Mouse (Mus musculus) testis, adult 2 months (tissue): Measurements from ENCODE around the gene Rasa2. TPM values are rescaled to one million over a fixed set of nuclear protein-coding genes. Genes with fewer than 3 reads are reported as not detected.
"Not testable (repeated sequence)": the region's sequence is repeated elsewhere in the genome, so short reads cannot be mapped to it uniquely, and the experiment has no call there.

ENCODE experiments used
- H3K27ac ChIP-seq: fragments of 200-500 bp; 2 replicates; pipeline ENCODE4 v1.5.1; 2012; ENCODE audit warnings: low read depth, low read length; ENCODE audit not compliant: control insufficient read depth, insufficient read depth
- H3K27me3 ChIP-seq: fragments of 200-500 bp; 2 replicates; pipeline ENCODE4 v1.6.1; 2012; ENCODE audit warnings: mild to moderate bottlenecking, low read length, moderate library complexity; ENCODE audit not compliant: control insufficient read depth, insufficient read depth
- H3K36me3 ChIP-seq: fragments of 200-500 bp; 2 replicates; pipeline ENCODE4 v1.6.1; 2012; ENCODE audit warnings: mild to moderate bottlenecking, low read length; ENCODE audit not compliant: control insufficient read depth, insufficient read depth
- H3K4me1 ChIP-seq: fragments of 200-500 bp; 2 replicates; pipeline ENCODE4 v1.6.1; 2012; ENCODE audit warnings: low read length; ENCODE audit not compliant: control insufficient read depth, insufficient read depth
- H3K4me3 ChIP-seq: fragments of 200-500 bp; 2 replicates; pipeline ENCODE4 v1.5.1; 2012; ENCODE audit warnings: low read depth, mild to moderate bottlenecking, low read length, moderate library complexity, mixed read lengths; ENCODE audit not compliant: control insufficient read depth
- CTCF ChIP-seq: fragments of 200-500 bp; IDR thresholded peaks from 2 replicates; pipeline ENCODE4 v1.5.1; 2012; ENCODE audit warnings: low read depth, mild to moderate bottlenecking, inconsistent platforms, low read length, moderate library complexity; ENCODE audit not compliant: control insufficient read depth, insufficient read depth, insufficient replicate concordance
- POLR2A ChIP-seq: fragments of 200-500 bp; IDR thresholded peaks from 2 replicates; pipeline ENCODE4 v1.6.1; 2012; ENCODE audit warnings: low read depth, mild to moderate bottlenecking, inconsistent platforms, low read length, moderate library complexity; ENCODE audit not compliant: control insufficient read depth
- polyA plus RNA-seq: library from polyadenylated mRNA; depleted of rRNA; stranded (reverse); fragments of >200 nt; gene quantifications from 2 replicates; pipeline ENCODE4 v1.2.3, GENCODE M21; 2012

The Rasa2 gene
- polyA plus RNA-seq, 1 experiment, result 1.8 TPM

DNA sequence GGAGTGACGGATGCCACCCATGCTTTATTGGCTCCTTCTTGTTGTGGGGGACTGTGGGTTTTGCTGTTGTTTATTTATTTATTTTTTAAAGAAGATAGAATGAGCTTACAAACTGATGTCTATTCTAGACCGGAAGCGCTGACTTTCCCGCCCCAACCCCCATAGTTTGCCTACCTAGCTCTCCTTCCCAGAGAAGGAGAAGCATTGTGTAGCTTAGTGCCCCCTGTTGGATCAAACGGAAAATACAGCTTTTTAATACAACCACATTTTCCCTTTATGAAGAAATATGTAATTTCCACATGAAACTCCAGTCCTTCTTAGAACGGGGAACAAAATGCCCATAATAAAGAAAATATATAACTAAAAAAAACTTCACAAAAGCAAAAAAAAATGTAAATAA, 21.3 kb upstream of the Rasa2 start:
- no peaks in the 10 kb centered on the region for H3K4me1 ChIP-seq
- TF ChIP-seq POLR2A, result no peak
- TF ChIP-seq CTCF, result no peak
- H3K4me3 ChIP-seq, result no peak overlapping the region

DNA sequence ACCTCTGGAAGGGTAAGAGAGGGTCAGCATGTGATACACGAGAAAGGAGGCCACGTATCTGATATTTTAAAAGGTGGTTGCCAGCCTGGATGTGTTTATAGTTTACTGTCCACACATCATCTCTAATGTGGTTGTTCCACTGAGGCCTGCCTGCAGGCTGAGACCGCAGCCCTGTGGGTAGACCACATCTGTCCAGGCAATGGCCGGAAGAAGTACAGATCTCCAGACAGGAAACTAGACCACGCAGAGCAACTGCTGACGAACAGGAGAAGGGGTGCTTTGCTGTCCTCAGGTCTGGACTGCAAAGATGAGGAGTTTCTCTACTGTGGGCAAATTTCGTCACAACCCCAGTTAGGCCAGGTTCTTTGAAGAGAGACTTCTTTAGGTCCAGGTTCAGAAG, 19.4 kb upstream of the Rasa2 start:
- TF ChIP-seq POLR2A, result no peak
- TF ChIP-seq CTCF, result no peak
- no peaks in the 10 kb centered on the region for H3K36me3 ChIP-seq
- H3K4me3 ChIP-seq, result no peak overlapping the region
- H3K27ac ChIP-seq, result no peak overlapping the region
- H3K4me1 ChIP-seq, result no peaks in the 10 kb centered on the region
- no peaks in the 10 kb centered on the region for H3K27me3 ChIP-seq

More for the DNA sequence above, 21.3 kb upstream of the Rasa2 start:
- Histone ChIP-seq H3K27me3 (no peaks in the 10 kb centered on the region), H3K36me3 (no peaks in the 10 kb centered on the region), H3K27ac (no peak overlapping the region)

DNA sequence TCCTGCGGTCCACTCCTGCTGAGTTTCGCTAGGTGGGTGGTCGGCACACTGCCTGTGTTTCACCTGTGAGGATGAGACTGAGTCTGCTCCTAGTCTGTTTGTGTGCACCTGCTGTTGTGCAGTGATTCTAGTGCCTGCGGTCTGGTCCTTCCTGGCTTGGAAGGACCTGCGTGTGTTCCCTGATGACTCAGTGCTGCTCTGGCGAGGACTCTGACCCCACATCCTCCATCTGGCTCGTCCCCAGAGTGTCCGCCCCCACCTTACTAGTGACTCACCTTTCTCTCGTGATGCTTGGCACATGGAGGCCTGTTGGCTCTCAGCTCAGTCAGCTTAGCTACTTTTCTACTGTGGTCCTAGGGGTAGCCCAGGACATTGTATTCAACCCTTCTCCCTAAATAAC, 18.5 kb upstream of the Rasa2 start:
- TF ChIP-seq POLR2A (no peak), CTCF (no peak)
- Histone ChIP-seq H3K4me1 (no peaks in the 10 kb centered on the region), H3K27me3 (no peaks in the 10 kb centered on the region), H3K27ac (no peak overlapping the region), H3K36me3 (no peaks in the 10 kb centered on the region), H3K4me3 (no peak overlapping the region)

- TF ChIP-seq CTCF (no peak), POLR2A (no peak)
- Histone ChIP-seq H3K27me3 (no peaks in the 10 kb centered on the region), H3K4me3 (no peak overlapping the region), H3K4me1 (no peaks in the 10 kb centered on the region), H3K27ac (no peak overlapping the region), H3K36me3 (no peaks in the 10 kb centered on the region)
Observed at GRCm38 (mm10) chr9:96649362-96649761, 17.9 kb upstream of the Rasa2 start.

DNA sequence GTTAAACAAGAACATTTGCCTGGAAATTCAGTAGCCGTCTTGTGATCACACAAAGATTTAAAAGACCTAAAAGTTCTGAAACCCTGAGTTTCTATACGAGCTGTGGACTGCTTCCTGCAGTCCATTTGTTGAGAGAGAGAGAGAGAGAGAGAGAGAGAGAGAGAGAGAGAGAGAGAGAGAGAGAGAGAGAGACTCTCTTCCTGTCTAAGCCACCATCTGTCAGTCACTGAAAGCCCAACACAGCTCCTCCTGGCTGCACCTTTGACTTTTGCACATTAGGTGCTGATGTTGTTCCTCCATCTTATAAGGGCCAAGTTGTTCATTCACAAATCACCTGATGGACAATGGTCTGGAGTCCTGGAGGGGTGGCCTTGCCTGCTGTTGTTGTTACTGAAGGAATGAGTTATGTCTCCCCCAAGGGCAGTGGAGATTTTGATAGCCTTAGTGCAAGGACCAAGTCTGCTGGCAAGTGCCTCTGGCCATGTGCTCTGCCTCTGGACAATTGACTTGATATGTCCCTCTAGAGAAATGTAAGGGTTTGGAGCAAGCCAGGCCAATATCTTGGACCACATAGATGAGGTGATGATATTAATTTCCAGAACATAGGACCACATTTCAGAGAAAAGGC, 15.4 kb upstream of the Rasa2 start:
- no peaks in the 10 kb centered on the region for H3K36me3 ChIP-seq
- TF ChIP-seq CTCF (no peak), POLR2A (no peak)
- no peak overlapping the region for H3K4me3 ChIP-seq
- H3K27ac ChIP-seq, result no peak overlapping the region
- H3K4me1 ChIP-seq, result no peaks in the 10 kb centered on the region
- no peaks in the 10 kb centered on the region for H3K27me3 ChIP-seq

- no peaks in the 10 kb centered on the region for H3K4me1 ChIP-seq
- H3K36me3 ChIP-seq, result no peaks in the 10 kb centered on the region
- no peak for TF ChIP-seq CTCF
- no peak for TF ChIP-seq POLR2A
- H3K27ac ChIP-seq, result no peak overlapping the region
- H3K4me3 ChIP-seq, result no peak overlapping the region
- no peaks in the 10 kb centered on the region for H3K27me3 ChIP-seq
Observed at GRCm38 (mm10) chr9:96644840-96645239, 13.4 kb upstream of the Rasa2 start.

- not testable (repeated sequence) for H3K4me1 ChIP-seq, H3K36me3 ChIP-seq, H3K27me3 ChIP-seq, H3K4me3 ChIP-seq, H3K27ac ChIP-seq
Observed at GRCm38 (mm10) chr9:96644002-96644401, 12.6 kb upstream of the Rasa2 start.

GRCm38 (mm10) chr9:96639451-96639850, 8.0 kb upstream of the Rasa2 start:
- no peaks in the 10 kb centered on the region; the same call in none of the 2 replicates for H3K4me1 ChIP-seq
- no peak overlapping the region for H3K27ac ChIP-seq
- H3K4me3 ChIP-seq, result no peak overlapping the region
- no peak for TF ChIP-seq CTCF
- TF ChIP-seq POLR2A, result no peak
- no peaks in the 10 kb centered on the region for H3K36me3 ChIP-seq
- H3K27me3 ChIP-seq, result no peaks in the 10 kb centered on the region
